Mouse (Mus musculus) left cerebral cortex, adult 2 months (tissue): ENCODE measurements around the gene Mical2. TPM values are rescaled to one million over a fixed set of nuclear protein-coding genes. Genes with fewer than 3 reads are reported as not detected.

Experiments used
- DNase-seq, 2 experiments: peaks; one replicate each; pipeline ENCODE4 v3.0.0; 2021 to 2022; ENCODE audit warnings: low spot score in 2 of 2, mixed read lengths in 1 of 2; ENCODE audit errors: extremely low spot score in 1 of 2
- H3K27ac ChIP-seq: fragments of 200-600 bp; 2 replicates; pipeline ENCODE4 v1.8.1; 2022
- H3K4me3 ChIP-seq: fragments of 200-600 bp; 2 replicates; pipeline ENCODE4 v1.8.1; 2022
- CTCF ChIP-seq: fragments of 200-600 bp; IDR thresholded peaks from 2 replicates; pipeline ENCODE4 v1.8.1; 2022; ENCODE audit warnings: antibody characterized with exemption, mild to moderate bottlenecking, moderate library complexity
- intact Hi-C: fragments of 180-260 bp; cut with DNase I; formaldehyde crosslinking; loops from one replicate; pipeline ENCODE4 v1.15.1; 2025
- total RNA-seq, 2 experiments: library from RNA; stranded (reverse); gene quantifications; 2 replicates each; pipeline ENCODE4 v1.2.3; 2021

Gene Mical2
- total RNA-seq, 2 experiments from 2014 or later, result 652 to 703 TPM

- DNase-seq, result no peak
- intact Hi-C loops, result no loop called here
- Histone ChIP-seq H3K27ac (peak overlapping the region; percentile 67), H3K4me3 (no peak overlapping the region; the same call in 1 of the 2 replicates)
- no peak for TF ChIP-seq CTCF
Observed at GRCm38 (mm10) chr7:112244683-112245082, 19.0 kb downstream of the Mical2 start.

GRCm38 (mm10) chr7:112245839-112246438, 20.3 kb downstream of the Mical2 start:
- no peak overlapping the region for H3K4me3 ChIP-seq
- no peak for TF ChIP-seq CTCF
- DNase-seq, result no peak
- H3K27ac ChIP-seq, result no peak overlapping the region
- intact Hi-C loops, result no loop called here

- Histone ChIP-seq H3K4me3 (no peak overlapping the region), H3K27ac (no peak overlapping the region)
- intact Hi-C loops, result no loop called here
Observed at GRCm38 (mm10) chr7:112246442-112246841, 20.8 kb downstream of the Mical2 start.

GRCm38 (mm10) chr7:112247890-112248289, 22.2 kb downstream of the Mical2 start:
- DNase-seq, result no peak

More at GRCm38 (mm10) chr7:112246442-112246841, 20.8 kb downstream of the Mical2 start:
- no peak for DNase-seq
- no peak for TF ChIP-seq CTCF

GRCm38 (mm10) chr7:112249476-112249875, 23.8 kb downstream of the Mical2 start:
- intact Hi-C loops, result no loop called here
- DNase-seq, result no peak
- Histone ChIP-seq H3K4me3 (no peak overlapping the region), H3K27ac (no peak overlapping the region)
- TF ChIP-seq CTCF, result no peak

More at GRCm38 (mm10) chr7:112247890-112248289, 22.2 kb downstream of the Mical2 start:
- Histone ChIP-seq H3K4me3 (no peak overlapping the region), H3K27ac (no peak overlapping the region)
- TF ChIP-seq CTCF, result no peak
- intact Hi-C loops, result no loop called here

GRCm38 (mm10) chr7:112252065-112252464, 26.4 kb downstream of the Mical2 start:
- intact Hi-C loops, result no loop called here
- TF ChIP-seq CTCF, result no peak
- Histone ChIP-seq H3K27ac (no peak overlapping the region), H3K4me3 (no peak overlapping the region)
- no peak for DNase-seq

GRCm38 (mm10) chr7:112254233-112254632, 28.6 kb downstream of the Mical2 start:
- no peak for TF ChIP-seq CTCF
- no peak overlapping the region for H3K27ac ChIP-seq
- H3K4me3 ChIP-seq, result no peak overlapping the region
- intact Hi-C loops, result no loop called here
- DNase-seq, result no peak

GRCm38 (mm10) chr7:112255248-112255866, 29.7 kb downstream of the Mical2 start:
- H3K27ac ChIP-seq, result no peak overlapping the region
- TF ChIP-seq CTCF, result no peak
- DNase-seq, result no peak
- intact Hi-C loops, result no loop called here
- no peak overlapping the region for H3K4me3 ChIP-seq

GRCm38 (mm10) chr7:112258338-112258903, 32.8 kb downstream of the Mical2 start:
- intact Hi-C loops, result no loop called here
- Histone ChIP-seq H3K4me3 (no peak overlapping the region), H3K27ac (no peak overlapping the region)
- no peak for DNase-seq
- TF ChIP-seq CTCF, result no peak

GRCm38 (mm10) chr7:112259286-112259685, 33.6 kb downstream of the Mical2 start:
- intact Hi-C loops, result no loop called here
- no peak for TF ChIP-seq CTCF
- H3K27ac ChIP-seq, result no peak overlapping the region
- DNase-seq, result no peak
- no peak overlapping the region for H3K4me3 ChIP-seq

- DNase-seq, result no peak
- intact Hi-C loops, result no loop called here
- TF ChIP-seq CTCF, result no peak
- Histone ChIP-seq H3K4me3 (no peak overlapping the region), H3K27ac (peak overlapping the region; percentile 8; the same call in 1 of the 2 replicates)
Observed at GRCm38 (mm10) chr7:112261121-112261520, 35.5 kb downstream of the Mical2 start.

- Histone ChIP-seq H3K27ac (peak overlapping the region; percentile 22), H3K4me3 (no peak overlapping the region)
- intact Hi-C loops, result no loop called here
- DNase-seq, result no peak
- TF ChIP-seq CTCF, result no peak
Observed at GRCm38 (mm10) chr7:112267266-112267665, 41.6 kb downstream of the Mical2 start.
